Mouse (Mus musculus): Measurements from ENCODE around the gene Olfr129.

Gene Olfr129

GRCm38 (mm10) chr17:38059979-38060378 is at the start of gene Olfr129:
Gene Olfr129, minus strand, starts transcription at chr17:38060079.
- DNase-seq (ENCODE audit: extremely low spot score): no peak

GRCm38 (mm10) chr17:38088593-38088992 is 28.7 kb upstream of the Olfr129 start, which contains the start of gene Olfr131:
Gene Olfr131, minus strand, starts transcription at chr17:38088693.
- DNase-seq (ENCODE audit: extremely low spot score): no peak

GRCm38 (mm10) chr17:38082364-38082763 is 22.5 kb upstream of the Olfr129 start:
- DNase-seq (ENCODE audit: extremely low spot score): no peak

DNA sequence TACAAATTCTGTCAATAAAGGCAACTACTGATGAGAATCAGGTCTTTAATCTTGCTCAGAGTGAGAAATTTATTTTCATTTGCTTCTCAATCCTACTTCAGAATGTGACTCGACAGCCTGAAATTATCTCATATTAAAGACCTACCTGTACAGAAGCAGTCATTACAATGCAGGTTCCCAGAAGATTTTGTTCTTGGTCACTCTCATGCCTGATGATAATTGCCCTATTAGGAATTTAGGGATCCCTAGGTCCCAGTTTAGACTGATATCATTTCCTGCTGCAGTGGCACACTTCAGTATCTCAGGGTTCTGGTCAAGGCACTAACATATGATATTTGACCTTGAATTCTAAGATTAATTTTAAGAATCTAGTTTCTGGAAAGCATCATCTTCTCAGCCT is 3.7 kb upstream of the Olfr129 start, which contains the start of gene Olfr130:
Gene Olfr130, plus strand, starts transcription at position 301 of the 400 bp plus-strand sequence.
- no peak for DNase-seq (ENCODE audit: extremely low spot score)

GRCm38 (mm10) chr17:38026297-38026696 is 33.6 kb downstream of the Olfr129 start:
- peak; percentile 8 for DNase-seq (ENCODE audit: extremely low spot score)

GRCm38 (mm10) chr17:38016341-38016740 is 43.5 kb downstream of the Olfr129 start:
- no peak for DNase-seq (ENCODE audit: extremely low spot score)

- no peak for DNase-seq (ENCODE audit: extremely low spot score)
Observed at GRCm38 (mm10) chr17:38004996-38005395, 54.9 kb downstream of the Olfr129 start.
